Comparison of ENCODE assay signal across 8 mouse cellular contexts in genomic region chr7:98341475-98341874, GRCm38 (mm10). TPM values are rescaled to one million over a fixed set of nuclear protein-coding genes. Genes with fewer than 3 reads are reported as not detected.
DNase-seq lines count a peak whose midpoint lies in the region; ATAC-seq and TF ChIP-seq lines count a peak whose summit lies in the region.

No protein-coding gene starts in this region.

- peak overlapping the region; percentile 81 for H3K27ac ChIP-seq in hindbrain, embryonic 10.5 days
- H3K27ac ChIP-seq in lung, embryonic 16.5 days (ENCODE audit: low read length), result no peak overlapping the region
- no peak overlapping the region for H3K27ac ChIP-seq in thymus, adult 2 months (ENCODE audit: control insufficient read depth, insufficient read depth, low read length)

- DNase-seq in MEL-GATA-1-ER (ENCODE audit: extremely low read depth, low read depth), result peak; percentile 76
- DNase-seq in cerebellum, adult 8-10 months, result peak; percentile 61
- DNase-seq in hindbrain, embryonic 10.5 days (ENCODE audit: low spot score), result peak; percentile 92
- DNase-seq in layer of hippocampus, adult 9-11 months, result peak; percentile 75
- DNase-seq in ovary, adult 18-20 months (ENCODE audit: low spot score), result peak; percentile 52
- DNase-seq in thymus, adult 2 months, result peak; percentile 86

- 6% methylated on average over 13 of the region's 13 CpGs for WGBS in hindbrain, embryonic 10.5 days
- WGBS in lung, embryonic 16.5 days, result 2% methylated on average over 13 of the region's 13 CpGs
- WGBS in thymus, adult 2 months, result 5% methylated on average over 13 of the region's 13 CpGs

- TF ChIP-seq POLR2A in thymus, adult 2 months (IDR thresholded peaks at IDR 0.05; ENCODE audit: control insufficient read depth, extremely low read depth, insufficient read depth, low read length, poor library complexity), result 0 out of 2 replicates have a peak, but pooled peaks have one; percentile 19

- H3K9ac ChIP-seq in lung, embryonic 16.5 days (ENCODE audit: low read length), result peak overlapping the region; percentile 77

- peaks cover 21% of the 10 kb centered on the region for H3K27me3 ChIP-seq in hindbrain, embryonic 10.5 days (ENCODE audit: insufficient read depth, poor library complexity, severe bottlenecking)
- no peaks in the 10 kb centered on the region; the same call in 1 of the 2 replicates for H3K27me3 ChIP-seq in lung, embryonic 16.5 days (ENCODE audit: control insufficient read depth, insufficient read depth, low read depth, low read length)
- H3K27me3 ChIP-seq in thymus, adult 2 months (ENCODE audit: control insufficient read depth, insufficient read depth, low read length), result no peaks in the 10 kb centered on the region

- H3K4me2 ChIP-seq in lung, embryonic 16.5 days (ENCODE audit: low read depth, low read length), result peak overlapping the region; percentile 91

- H3K4me1 ChIP-seq in hindbrain, embryonic 10.5 days (replicated peaks), result peaks cover 9% of the 10 kb centered on the region; the same call in 1 of the 2 replicates
- no peaks in the 10 kb centered on the region for H3K4me1 ChIP-seq in lung, embryonic 16.5 days (replicated peaks; ENCODE audit: control insufficient read depth, insufficient read depth, low read length)
- peaks cover 5% of the 10 kb centered on the region; the same call in 1 of the 2 replicates for H3K4me1 ChIP-seq in thymus, adult 2 months (replicated peaks; ENCODE audit: control insufficient read depth, insufficient read depth, low read length)

- no peaks in the 10 kb centered on the region for H3K9me3 ChIP-seq in hindbrain, embryonic 10.5 days
- no peaks in the 10 kb centered on the region for H3K9me3 ChIP-seq in lung, embryonic 16.5 days (ENCODE audit: control insufficient read depth, low read length)

- H3K36me3 ChIP-seq in hindbrain, embryonic 10.5 days, result no peaks in the 10 kb centered on the region
- H3K36me3 ChIP-seq in lung, embryonic 16.5 days (ENCODE audit: control insufficient read depth, insufficient read depth, low read length), result no peaks in the 10 kb centered on the region
- no peaks in the 10 kb centered on the region for H3K36me3 ChIP-seq in thymus, adult 2 months (ENCODE audit: control insufficient read depth, insufficient read depth, low read length)

- H3K4me3 ChIP-seq in hindbrain, embryonic 10.5 days, result peak overlapping the region; percentile 48
- H3K4me3 ChIP-seq in lung, embryonic 16.5 days (ENCODE audit: low read length), result peak overlapping the region; percentile 48
- H3K4me3 ChIP-seq in thymus, adult 2 months (ENCODE audit: control insufficient read depth, insufficient read depth, low read length), result peak overlapping the region; percentile 62

- peak; percentile 89 for TF ChIP-seq CTCF in thymus, adult 2 months (IDR thresholded peaks at IDR 0.05; ENCODE audit: borderline replicate concordance, control insufficient read depth, extremely low read depth, insufficient read depth, low read length, poor library complexity)

- ATAC-seq in frontal cortex, adult (ENCODE audit: low TSS enrichment), result peak; percentile 73
- ATAC-seq in lung, embryonic 16.5 days (ENCODE audit: low read depth), result peak; percentile 77

RNA-seq across cellular contexts. Expression of gene Tsku, which starts 19.7 kb away (rescaled TPM):
- 8.1 and 10.2 TPM in 2 replicates for polyA plus RNA-seq in hindbrain, embryonic 10.5 days (2016; fragmentation: Nextera tagmentation; extraction: Ambion mirVana)
- 6.6 and 9.4 TPM in 2 replicates for polyA plus RNA-seq in lung, embryonic 16.5 days (2015; fragmentation: Nextera tagmentation; extraction: Ambion mirVana)
- polyA plus RNA-seq in thymus, adult 2 months (2012; rRNA removed), result 10.2 and 11.1 TPM in 2 replicates

RNA-seq across cellular contexts. Expression of gene Acer3, which starts 20.5 kb away (rescaled TPM):
- 18.5 and 22.2 TPM in 2 replicates for polyA plus RNA-seq in hindbrain, embryonic 10.5 days (2016; fragmentation: Nextera tagmentation; extraction: Ambion mirVana)
- polyA plus RNA-seq in lung, embryonic 16.5 days (2015; fragmentation: Nextera tagmentation; extraction: Ambion mirVana), result 28.4 and 29.4 TPM in 2 replicates
- 6.7 and 9.1 TPM in 2 replicates for polyA plus RNA-seq in thymus, adult 2 months (2012; rRNA removed)
